ENCODE assay signal across 8 mouse cellular contexts in genomic region chr6:24955946-24956585, GRCm38 (mm10). TPM values are rescaled to one million over a fixed set of nuclear protein-coding genes. Genes with fewer than 3 reads are reported as not detected.
A peak's percentile ranks its signal among the peaks of the same experiment; 100 is the strongest.
DNase-seq lines count a peak whose midpoint lies in the region; ATAC-seq lines count a peak whose summit lies in the region.

Tmem229a (minus strand) TSS chr6:24956297.

- H3K36me3 ChIP-seq in midbrain, embryonic 16.5 days (ENCODE audit: control insufficient read depth, insufficient read depth, low read length): no peaks in the 10 kb centered on the region

- H3K27me3 ChIP-seq in midbrain, embryonic 16.5 days (ENCODE audit: control insufficient read depth, insufficient read depth, low read depth, low read length): no peaks in the 10 kb centered on the region

- WGBS in midbrain, embryonic 16.5 days: under 1% methylated on average over 33 of the region's 46 CpGs

- peak; percentile 35; the same call in 1 of the 2 replicates for ATAC-seq in granulocyte monocyte progenitor cell, adult 5-6 weeks (replicated peaks; ENCODE audit: poor library complexity, severe bottlenecking)
- peak; percentile 91 for ATAC-seq in midbrain, embryonic 16.5 days

- 0 out of 2 replicates have a peak, but pooled peaks cover 4% of the 10 kb centered on the region for H3K4me1 ChIP-seq in midbrain, embryonic 16.5 days (ENCODE audit: control insufficient read depth, insufficient read depth, low read length)

- H3K4me2 ChIP-seq in midbrain, embryonic 16.5 days (ENCODE audit: low read length): peak within 1 kb of the TSS; percentile 86

- H3K9ac ChIP-seq in midbrain, embryonic 16.5 days (ENCODE audit: low read depth, low read length): peak within 1 kb of the TSS; percentile 99

- H3K4me3 ChIP-seq in midbrain, embryonic 16.5 days (ENCODE audit: low read depth, low read length): peak within 1 kb of the TSS; percentile 70

- no peaks in the 10 kb centered on the region; the same call in 1 of the 2 replicates for H3K9me3 ChIP-seq in midbrain, embryonic 16.5 days (replicated peaks; ENCODE audit: control insufficient read depth, low read length, poor library complexity, severe bottlenecking)

- intact Hi-C loops in heart, postnatal 25 days (cut with DNase I): no loop called here
- intact Hi-C loops in left cerebral cortex, postnatal 36 days (cut with DNase I): loop anchor here (10.0 kb wide), 1 partner anchor 291 kb away; the partner anchor contains the start of gene Wasl

- peak within 1 kb of the TSS; percentile 94 for H3K27ac ChIP-seq in midbrain, embryonic 16.5 days (ENCODE audit: low read length)

- peak; percentile 89 for DNase-seq in heart, adult 11 months
- DNase-seq in heart, postnatal 25 days (ENCODE audit: low spot score): no peak
- DNase-seq in embryo, embryonic 11 days: peak; percentile 78
- peak; percentile 83 for DNase-seq in kidney, adult 18-20 months
- DNase-seq in left cerebral cortex, postnatal 36 days (ENCODE audit: low spot score in 2 of 2): peak; percentile 72 to 76
- DNase-seq in testis, postnatal 14 days (ENCODE audit: low spot score): peak; percentile 14

RNA-seq across cellular contexts. Expression of gene Tmem229a, which starts in this region (rescaled TPM):
- under 1 TPM in 1 of 2 experiments, not detected in 1; 0.06 TPM for total RNA-seq in heart, postnatal 25 days (2021)
- not detected in 2 replicates for total RNA-seq in granulocyte monocyte progenitor cell, adult 5-6 weeks (2014; fragmentation: Nextera tagmentation)
- not detected in 2 replicates for total RNA-seq in granulocyte monocyte progenitor cell, adult 5-6 weeks (2017)
- 10 to 100 TPM; 41.5 to 46.7 TPM for total RNA-seq in left cerebral cortex, postnatal 36 days (2021)
- 3.4 and 4.6 TPM in 2 replicates for polyA plus RNA-seq in midbrain, embryonic 16.5 days (2015; fragmentation: Nextera tagmentation; extraction: Ambion mirVana)

Comparison
In these comparisons a context has a peak if more than half of its experiments do, and no peak if none do; other contexts are left out.
1. RNA of gene Tmem229a (total RNA-seq): 41.5 to 46.7 TPM in left cerebral cortex, postnatal 36 days; 0.06 TPM in heart, postnatal 25 days and not detected in granulocyte monocyte progenitor cell, adult 5-6 weeks; every median in the first group is over 10 times any median in the second.
2. Peak in ATAC-seq in granulocyte monocyte progenitor cell, adult 5-6 weeks; RNA of the gene not detected or under 1 TPM.